Mouse (Mus musculus) layer of hippocampus, adult 2 months (tissue): ENCODE data around the gene Nudt1. TPM values are rescaled to one million over a fixed set of nuclear protein-coding genes. Genes with fewer than 3 reads are reported as not detected.
"Not testable (repeated sequence)": the region's sequence is repeated elsewhere in the genome, so short reads cannot be mapped to it uniquely, and the experiment has no call there.

ENCODE experiments used
- DNase-seq, 2 experiments: peaks; one replicate each; pipeline ENCODE4 v3.0.0; 2022; ENCODE audit warnings: low spot score in 2 of 2
- H3K27ac ChIP-seq: fragments of 200-600 bp; 2 replicates; pipeline ENCODE4 v1.8.1; 2022
- H3K4me3 ChIP-seq: fragments of 200-600 bp; 2 replicates; pipeline ENCODE4 v1.8.1; 2022; ENCODE audit warnings: mild to moderate bottlenecking
- CTCF ChIP-seq: fragments of 200-600 bp; conservative IDR thresholded peaks from 2 replicates; pipeline ENCODE4 v1.8.1; 2022; ENCODE audit warnings: antibody characterized with exemption, mild to moderate bottlenecking, moderate library complexity
- total RNA-seq, 2 experiments: library from RNA; stranded (reverse); gene quantifications; 2 replicates each; pipeline ENCODE4 v1.2.3; 2021

Gene Nudt1
- total RNA-seq, 2 experiments from 2014 or later: 3.7 to 3.8 TPM

- no peak for DNase-seq
- Histone ChIP-seq H3K27ac (no peak overlapping the region), H3K4me3 (no peak overlapping the region)
- TF ChIP-seq CTCF: no peak
Measured at GRCm38 (mm10) chr5:140350731-140351497, 29.5 kb downstream of the Nudt1 start.

GRCm38 (mm10) chr5:140352352-140352751 lies 30.9 kb downstream of the Nudt1 start:
- Histone ChIP-seq H3K27ac (no peak overlapping the region), H3K4me3 (no peak overlapping the region)
- DNase-seq: no peak
- TF ChIP-seq CTCF: no peak

- DNase-seq: no peak
- Histone ChIP-seq H3K4me3 (no peak overlapping the region), H3K27ac (no peak overlapping the region)
- peak; percentile 14; the same call in 1 of the 2 replicates for TF ChIP-seq CTCF
Measured at GRCm38 (mm10) chr5:140355934-140356333, 34.5 kb downstream of the Nudt1 start.

GRCm38 (mm10) chr5:140357466-140357865 lies 36.0 kb downstream of the Nudt1 start:
- H3K27ac ChIP-seq: no peak overlapping the region
- no peak overlapping the region for H3K4me3 ChIP-seq
- no peak for DNase-seq
- TF ChIP-seq CTCF: no peak

GRCm38 (mm10) chr5:140359930-140360674 lies 38.6 kb downstream of the Nudt1 start:
- DNase-seq: no peak
- Histone ChIP-seq H3K27ac (no peak overlapping the region), H3K4me3 (no peak overlapping the region)
- TF ChIP-seq CTCF: no peak

GRCm38 (mm10) chr5:140364415-140364814 lies 43.0 kb downstream of the Nudt1 start:
- H3K4me3 ChIP-seq: no peak overlapping the region
- TF ChIP-seq CTCF: no peak
- no peak for DNase-seq
- no peak overlapping the region for H3K27ac ChIP-seq

GRCm38 (mm10) chr5:140368126-140368525 lies 46.7 kb downstream of the Nudt1 start:
- DNase-seq, H3K4me3 ChIP-seq, H3K27ac ChIP-seq: not testable (repeated sequence)

- TF ChIP-seq CTCF: no peak
- DNase-seq: no peak
- Histone ChIP-seq H3K27ac (no peak overlapping the region), H3K4me3 (no peak overlapping the region)
Measured at GRCm38 (mm10) chr5:140368926-140369325, 47.5 kb downstream of the Nudt1 start.

GRCm38 (mm10) chr5:140369466-140369865 lies 48.0 kb downstream of the Nudt1 start:
- DNase-seq: no peak
- no peak for TF ChIP-seq CTCF
- Histone ChIP-seq H3K27ac (no peak overlapping the region), H3K4me3 (no peak overlapping the region)

- no peak overlapping the region for H3K4me3 ChIP-seq
- H3K27ac ChIP-seq: no peak overlapping the region
- DNase-seq: no peak
- TF ChIP-seq CTCF: no peak
Measured at GRCm38 (mm10) chr5:140370446-140371254, 49.2 kb downstream of the Nudt1 start.

- TF ChIP-seq CTCF: no peak
- H3K27ac ChIP-seq: no peak overlapping the region
- no peak overlapping the region for H3K4me3 ChIP-seq
- peak; percentile 55 to 66 for DNase-seq
Measured at GRCm38 (mm10) chr5:140371671-140372070, 50.2 kb downstream of the Nudt1 start.

- Histone ChIP-seq H3K27ac (no peak overlapping the region), H3K4me3 (no peak overlapping the region)
- no peak for DNase-seq
- no peak for TF ChIP-seq CTCF
Measured at GRCm38 (mm10) chr5:140373711-140374110, 52.3 kb downstream of the Nudt1 start.

GRCm38 (mm10) chr5:140374226-140374625 lies 52.8 kb downstream of the Nudt1 start:
- H3K4me3 ChIP-seq: no peak overlapping the region
- DNase-seq: peak in 1 of 2 experiments; percentile 26
- no peak overlapping the region for H3K27ac ChIP-seq
- TF ChIP-seq CTCF: no peak
